Mouse (Mus musculus) limb, embryonic 10.5 days (tissue): Measurements from ENCODE around the gene Zfp949. TPM values are rescaled to one million over a fixed set of nuclear protein-coding genes. Genes with fewer than 3 reads are reported as not detected.

Experiments used
- DNase-seq: peaks from one replicate; pipeline ENCODE4 v3.0.0-alpha.2; 2017; ENCODE audit warnings: low spot score
- H3K27ac ChIP-seq: fragments of 300-500 bp; sonication (generic); 2 replicates; pipeline ENCODE4 v1.5.1; 2016; ENCODE audit warnings: mild to moderate bottlenecking
- H3K27me3 ChIP-seq: fragments of 300-500 bp; sonication (generic); 2 replicates; pipeline ENCODE4 v1.6.1; 2016; ENCODE audit warnings: low read depth, mild to moderate bottlenecking; ENCODE audit not compliant: poor library complexity, severe bottlenecking
- H3K36me3 ChIP-seq: fragments of 300-500 bp; sonication (generic); 2 replicates; pipeline ENCODE4 v1.6.1; 2016; ENCODE audit warnings: mild to moderate bottlenecking, moderate library complexity
- H3K4me1 ChIP-seq: fragments of 300-500 bp; sonication (generic); 2 replicates; pipeline ENCODE4 v1.6.1; 2016
- H3K4me3 ChIP-seq: fragments of 300-500 bp; sonication (generic); 2 replicates; pipeline ENCODE4 v1.5.1; 2016; ENCODE audit warnings: mild to moderate bottlenecking, moderate library complexity
- H3K9me3 ChIP-seq: fragments of 300-500 bp; sonication (generic); replicated peaks from 2 replicates; pipeline ENCODE4 v1.6.1; 2016; ENCODE audit warnings: mild to moderate bottlenecking
- WGBS: fragments of 180-500 bp; shearing (Covaris S2); methylation state at CpG from one replicate; pipeline ENCODE4 v1.1.7; 2016; 5-methylcytosine and 5-hydroxymethylcytosine counted together
- polyA plus RNA-seq: library from polyadenylated mRNA; unstranded; fragments of >200 nt; fragmentation: Nextera tagmentation; extraction: Ambion mirVana; gene quantifications from 2 replicates; pipeline ENCODE4 v1.2.1, GENCODE M21; 2016

The Zfp949 gene
- polyA plus RNA-seq: 5.2 and 9.1 TPM in 2 replicates

- H3K9me3 ChIP-seq: no peaks in the 10 kb centered on the region
- H3K27ac ChIP-seq: peak within 1 kb of the TSS; percentile 85
- peak; percentile 69 for DNase-seq
- WGBS: under 1% methylated on average over 30 of the region's 30 CpGs
- H3K4me1 ChIP-seq: peaks cover 21% of the 10 kb centered on the region
- H3K27me3 ChIP-seq: no peaks in the 10 kb centered on the region
- H3K36me3 ChIP-seq: peaks cover 8% of the 10 kb centered on the region
- H3K4me3 ChIP-seq: peak within 1 kb of the TSS; percentile 69
Observed at GRCm38 (mm10) chr9:88547851-88548613, at the start of gene Zfp949. Gene Zfp949, plus strand, starts transcription at chr9:88548020.

GRCm38 (mm10) chr9:88500112-88500511, 47.7 kb upstream of the Zfp949 start:
- H3K27ac ChIP-seq: no peak overlapping the region
- H3K4me3 ChIP-seq: no peak overlapping the region
- no peaks in the 10 kb centered on the region for H3K4me1 ChIP-seq
- no peaks in the 10 kb centered on the region for H3K36me3 ChIP-seq
- WGBS: 90% methylated on average over 2 of the region's 2 CpGs
- no peak for DNase-seq
- no peaks in the 10 kb centered on the region for H3K9me3 ChIP-seq
- no peaks in the 10 kb centered on the region for H3K27me3 ChIP-seq

- Histone ChIP-seq H3K36me3 (no peaks in the 10 kb centered on the region), H3K27ac (no peak overlapping the region), H3K4me3 (no peak overlapping the region), H3K27me3 (no peaks in the 10 kb centered on the region), H3K9me3 (no peaks in the 10 kb centered on the region), H3K4me1 (no peaks in the 10 kb centered on the region)
- no peak for DNase-seq
- WGBS: 88% methylated on average over 6 of the region's 6 CpGs
Observed at GRCm38 (mm10) chr9:88501846-88502245, 46.0 kb upstream of the Zfp949 start.

- no peaks in the 10 kb centered on the region for H3K27me3 ChIP-seq
- no peak overlapping the region for H3K4me3 ChIP-seq
- DNase-seq: no peak
- H3K27ac ChIP-seq: no peak overlapping the region
- 86% methylated on average over 1 of the region's 1 CpGs for WGBS
- no peaks in the 10 kb centered on the region for H3K9me3 ChIP-seq
- H3K4me1 ChIP-seq: peaks cover 4% of the 10 kb centered on the region
- H3K36me3 ChIP-seq: peaks cover 10% of the 10 kb centered on the region
Observed at GRCm38 (mm10) chr9:88515546-88515945, 32.3 kb upstream of the Zfp949 start.

GRCm38 (mm10) chr9:88516361-88516995, 31.3 kb upstream of the Zfp949 start:
- Histone ChIP-seq H3K36me3 (peaks cover 19% of the 10 kb centered on the region), H3K9me3 (no peaks in the 10 kb centered on the region), H3K27ac (no peak overlapping the region), H3K4me1 (peaks cover 12% of the 10 kb centered on the region), H3K27me3 (no peaks in the 10 kb centered on the region), H3K4me3 (no peak overlapping the region)
- DNase-seq: no peak
- 88% methylated on average over 3 of the region's 3 CpGs for WGBS

GRCm38 (mm10) chr9:88519390-88520121, 28.3 kb upstream of the Zfp949 start:
- no peak overlapping the region for H3K4me3 ChIP-seq
- H3K4me1 ChIP-seq: peaks cover 17% of the 10 kb centered on the region
- H3K36me3 ChIP-seq: peaks cover 23% of the 10 kb centered on the region
- H3K9me3 ChIP-seq: no peaks in the 10 kb centered on the region
- H3K27me3 ChIP-seq: no peaks in the 10 kb centered on the region
- no peak overlapping the region for H3K27ac ChIP-seq
- DNase-seq: no peak

GRCm38 (mm10) chr9:88520122-88520848, 27.5 kb upstream of the Zfp949 start:
- no peak for DNase-seq
- no peaks in the 10 kb centered on the region for H3K27me3 ChIP-seq

GRCm38 (mm10) chr9:88520849-88521483, 26.9 kb upstream of the Zfp949 start:
- H3K27ac ChIP-seq: no peak overlapping the region
- DNase-seq: no peak
- H3K36me3 ChIP-seq: peaks cover 23% of the 10 kb centered on the region
- no peaks in the 10 kb centered on the region for H3K9me3 ChIP-seq
- peak overlapping the region; percentile 78 for H3K4me3 ChIP-seq
- peaks cover 17% of the 10 kb centered on the region for H3K4me1 ChIP-seq
- 27% methylated on average over 4 of the region's 4 CpGs for WGBS
- no peaks in the 10 kb centered on the region for H3K27me3 ChIP-seq

More at GRCm38 (mm10) chr9:88520122-88520848, 27.5 kb upstream of the Zfp949 start:
- H3K4me1 ChIP-seq: peaks cover 17% of the 10 kb centered on the region
- peak overlapping the region; percentile 78 for H3K4me3 ChIP-seq
- peaks cover 23% of the 10 kb centered on the region for H3K36me3 ChIP-seq
- 15% methylated on average over 2 of the region's 2 CpGs for WGBS
- no peaks in the 10 kb centered on the region for H3K9me3 ChIP-seq
- H3K27ac ChIP-seq: no peak overlapping the region

GRCm38 (mm10) chr9:88521961-88522568, 25.8 kb upstream of the Zfp949 start:
- no peaks in the 10 kb centered on the region for H3K27me3 ChIP-seq
- no peaks in the 10 kb centered on the region for H3K9me3 ChIP-seq
- H3K36me3 ChIP-seq: peaks cover 23% of the 10 kb centered on the region
- peak overlapping the region; percentile 96 for H3K27ac ChIP-seq
- H3K4me3 ChIP-seq: peak overlapping the region; percentile 78
- DNase-seq: no peak
- under 1% methylated on average over 10 of the region's 10 CpGs for WGBS
- peaks cover 17% of the 10 kb centered on the region for H3K4me1 ChIP-seq

GRCm38 (mm10) chr9:88522569-88523334, 25.1 kb upstream of the Zfp949 start:
- Histone ChIP-seq H3K4me1 (peaks cover 17% of the 10 kb centered on the region), H3K27ac (peak overlapping the region; percentile 96), H3K27me3 (no peaks in the 10 kb centered on the region), H3K9me3 (no peaks in the 10 kb centered on the region), H3K36me3 (peaks cover 23% of the 10 kb centered on the region), H3K4me3 (peak overlapping the region; percentile 78)
- WGBS: under 1% methylated on average over 69 of the region's 69 CpGs
- DNase-seq: peak; percentile 98

GRCm38 (mm10) chr9:88523335-88523668, 24.5 kb upstream of the Zfp949 start:
- Histone ChIP-seq H3K36me3 (peaks cover 23% of the 10 kb centered on the region), H3K27me3 (no peaks in the 10 kb centered on the region), H3K4me3 (peak overlapping the region; percentile 78), H3K4me1 (peaks cover 17% of the 10 kb centered on the region), H3K27ac (peak overlapping the region; percentile 96), H3K9me3 (no peaks in the 10 kb centered on the region)
- no peak for DNase-seq
- WGBS: 1% methylated on average over 16 of the region's 16 CpGs
